In the genomic region with DNA sequence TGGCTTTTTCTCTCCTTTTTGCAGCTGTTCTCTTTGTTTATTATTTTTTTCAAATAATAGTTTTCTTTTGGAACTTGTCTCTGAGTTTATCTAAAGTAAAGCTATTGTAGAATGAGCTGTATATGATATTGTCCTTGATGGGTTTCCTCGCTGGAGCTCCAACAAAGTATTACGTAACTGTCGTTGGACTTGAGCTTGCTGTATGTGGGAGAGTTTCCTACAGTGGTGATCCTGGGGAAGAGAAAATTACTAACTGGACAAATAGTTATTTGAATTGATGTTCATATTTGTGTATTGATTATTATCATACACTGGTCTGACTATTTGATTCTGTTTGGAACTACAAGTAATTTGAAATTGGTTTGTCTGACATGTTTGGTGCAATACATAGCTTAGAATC, we compare ENCODE assay signal across 9 mouse cellular contexts. TPM values are rescaled to one million over a fixed set of nuclear protein-coding genes. Genes with fewer than 3 reads are reported as not detected.
A peak's percentile ranks its signal among the peaks of the same experiment; 100 is the strongest.
DNase-seq lines count a peak whose midpoint lies in the region; ATAC-seq and TF ChIP-seq lines count a peak whose summit lies in the region.
"Had no signal": no experiment of that assay in that cellular context is flagged by ENCODE, and none has a peak within 500 bp of the region (broad histone marks: within the 10 kb centered on the region; RNA-seq: fewer than 3 reads in every experiment).

No protein-coding gene starts in this region.

- H3K4me2 ChIP-seq in lung, postnatal 0 days (replicated peaks; ENCODE audit: low read depth, low read length): peak overlapping the region; percentile 79
- peak overlapping the region; percentile 81 for H3K4me2 ChIP-seq in forebrain, embryonic 11.5 days (ENCODE audit: low read depth, low read length, severe bottlenecking)
- peak overlapping the region; percentile 79 for H3K4me2 ChIP-seq in limb, embryonic 13.5 days (replicated peaks)
- peak overlapping the region; percentile 61 for H3K4me2 ChIP-seq in stomach, embryonic 15.5 days

- H3K36me3 ChIP-seq in lung, postnatal 0 days (ENCODE audit: insufficient read depth, low read length): no peaks in the 10 kb centered on the region
- no peaks in the 10 kb centered on the region; the same call in 1 of the 2 replicates for H3K36me3 ChIP-seq in forebrain, embryonic 11.5 days (ENCODE audit: control insufficient read depth, insufficient read depth, low read length)
- H3K36me3 ChIP-seq in limb, embryonic 13.5 days: peaks cover 13% of the 10 kb centered on the region
- H3K36me3 ChIP-seq in stomach, embryonic 15.5 days: peaks cover 5% of the 10 kb centered on the region; the same call in 1 of the 2 replicates

- H3K4me1 ChIP-seq in lung, postnatal 0 days (ENCODE audit: insufficient read depth, low read depth, low read length): peaks cover 11% of the 10 kb centered on the region; the same call in 1 of the 2 replicates
- H3K4me1 ChIP-seq in forebrain, embryonic 11.5 days (replicated peaks; ENCODE audit: control insufficient read depth, insufficient read depth, low read length): peaks cover 9% of the 10 kb centered on the region; the same call in 1 of the 2 replicates
- peaks cover 50% of the 10 kb centered on the region for H3K4me1 ChIP-seq in limb, embryonic 13.5 days
- peaks cover 16% of the 10 kb centered on the region for H3K4me1 ChIP-seq in stomach, embryonic 15.5 days

- H3K9me3 ChIP-seq in lung, postnatal 0 days (ENCODE audit: low read length): no peaks in the 10 kb centered on the region
- no peaks in the 10 kb centered on the region for H3K9me3 ChIP-seq in forebrain, embryonic 11.5 days (ENCODE audit: control insufficient read depth, low read length)
- H3K9me3 ChIP-seq in limb, embryonic 13.5 days: no peaks in the 10 kb centered on the region
- H3K9me3 ChIP-seq in stomach, embryonic 15.5 days: no peaks in the 10 kb centered on the region

- no peak for TF ChIP-seq EP300 in lung, postnatal 0 days (IDR thresholded peaks at IDR 0.05)

- no peak for TF ChIP-seq CTCF in lung, postnatal 0 days (IDR thresholded peaks at IDR 0.05)

- no peaks in the 10 kb centered on the region for H3K27me3 ChIP-seq in lung, postnatal 0 days (replicated peaks; ENCODE audit: insufficient read depth, low read length)
- no peaks in the 10 kb centered on the region for H3K27me3 ChIP-seq in forebrain, embryonic 11.5 days (ENCODE audit: control insufficient read depth, insufficient read depth, low read length)
- H3K27me3 ChIP-seq in limb, embryonic 13.5 days: no peaks in the 10 kb centered on the region
- no peaks in the 10 kb centered on the region for H3K27me3 ChIP-seq in stomach, embryonic 15.5 days (replicated peaks)

- H3K9ac ChIP-seq in lung, postnatal 0 days (replicated peaks; ENCODE audit: low read depth): 0 out of 2 replicates have a peak overlapping the region, but pooled peaks have one; percentile 76
- peak overlapping the region; percentile 96 for H3K9ac ChIP-seq in forebrain, embryonic 11.5 days (ENCODE audit: low read length)
- peak overlapping the region; percentile 97 for H3K9ac ChIP-seq in limb, embryonic 13.5 days
- peak overlapping the region; percentile 72; the same call in 1 of the 2 replicates for H3K9ac ChIP-seq in stomach, embryonic 15.5 days

- WGBS in lung, postnatal 0 days: 2% methylated on average over 3 of the region's 3 CpGs
- 54% methylated on average over 3 of the region's 3 CpGs for WGBS in forebrain, embryonic 11.5 days
- 18% methylated on average over 3 of the region's 3 CpGs for WGBS in limb, embryonic 13.5 days
- 3% methylated on average over 3 of the region's 3 CpGs for WGBS in stomach, embryonic 15.5 days

- DNase-seq in lung, postnatal 0 days (ENCODE audit: low spot score): peak; percentile 66
- DNase-seq in lung, postnatal 14 days: no peak
- no peak for DNase-seq in forebrain, embryonic 11.5 days (ENCODE audit: low spot score)
- no peak for DNase-seq in embryo, embryonic 10 days (ENCODE audit: low spot score)
- no peak for DNase-seq in spleen, postnatal 10 days (ENCODE audit: low spot score in 2 of 2)
- no peak for DNase-seq in gastrocnemius, postnatal 4 days (ENCODE audit: low spot score in 2 of 2)
- DNase-seq: thymus, adult 2 months had no signal

- no peak for ATAC-seq in lung, postnatal 0 days
- no peak for ATAC-seq in forebrain, embryonic 11.5 days (replicated peaks; ENCODE audit: low FRiP score)
- ATAC-seq in limb, embryonic 13.5 days (ENCODE audit: low FRiP score, low read depth): no peak
- no peak for ATAC-seq in stomach, embryonic 15.5 days (ENCODE audit: insufficient read depth, low FRiP score, low read depth)

- peak overlapping the region; percentile 91 for H3K4me3 ChIP-seq in lung, postnatal 0 days (ENCODE audit: low read depth, low read length)
- peak overlapping the region; percentile 93 for H3K4me3 ChIP-seq in forebrain, embryonic 11.5 days (ENCODE audit: low read depth, low read length)
- peak overlapping the region; percentile 97 for H3K4me3 ChIP-seq in limb, embryonic 13.5 days
- H3K4me3 ChIP-seq in stomach, embryonic 15.5 days (replicated peaks): peak overlapping the region; percentile 92

- H3K27ac ChIP-seq in lung, postnatal 0 days (ENCODE audit: low read length): no peak overlapping the region
- H3K27ac ChIP-seq in forebrain, embryonic 11.5 days (ENCODE audit: low read depth, low read length): no peak overlapping the region
- H3K27ac ChIP-seq in limb, embryonic 13.5 days: no peak overlapping the region
- H3K27ac ChIP-seq in stomach, embryonic 15.5 days: no peak overlapping the region

RNA-seq across cellular contexts. Expression of a gene that starts 1.8 kb away (rescaled TPM):
- polyA plus RNA-seq in lung, postnatal 0 days (2015; fragmentation: Nextera tagmentation; extraction: Ambion mirVana): 11.3 and 13.2 TPM in 2 replicates
- 33.5 and 34.6 TPM in 2 replicates for polyA plus RNA-seq in forebrain, embryonic 11.5 days (2014; fragmentation: Nextera tagmentation; extraction: Ambion mirVana)
- 27.6 and 28.0 TPM in 2 replicates for polyA plus RNA-seq in limb, embryonic 13.5 days (2015; fragmentation: Nextera tagmentation; extraction: Ambion mirVana)
- polyA plus RNA-seq in stomach, embryonic 15.5 days (2015; fragmentation: Nextera tagmentation; extraction: Ambion mirVana): 19.7 and 20.4 TPM in 2 replicates
- total RNA-seq in gastrocnemius, postnatal 4 days (2021): 10 to 100 TPM; 60.3 to 62.5 TPM

RNA-seq across cellular contexts. Expression of a gene that starts 14.6 kb away (rescaled TPM):
- 0.67 and 0.71 TPM in 2 replicates for polyA plus RNA-seq in lung, postnatal 0 days (2015; fragmentation: Nextera tagmentation; extraction: Ambion mirVana)
- polyA plus RNA-seq in forebrain, embryonic 11.5 days (2014; fragmentation: Nextera tagmentation; extraction: Ambion mirVana): 9.8 and 10.2 TPM in 2 replicates
- 3.2 and 3.3 TPM in 2 replicates for polyA plus RNA-seq in limb, embryonic 13.5 days (2015; fragmentation: Nextera tagmentation; extraction: Ambion mirVana)
- polyA plus RNA-seq in stomach, embryonic 15.5 days (2015; fragmentation: Nextera tagmentation; extraction: Ambion mirVana): 2.8 and 3.1 TPM in 2 replicates
- total RNA-seq in gastrocnemius, postnatal 4 days (2021): 1 to 10 TPM; 1.1 to 3.0 TPM

RNA-seq across cellular contexts. Expression of a gene that starts 27.0 kb away (rescaled TPM):
- 33.4 and 37.2 TPM in 2 replicates for polyA plus RNA-seq in lung, postnatal 0 days (2015; fragmentation: Nextera tagmentation; extraction: Ambion mirVana)
- polyA plus RNA-seq in forebrain, embryonic 11.5 days (2014; fragmentation: Nextera tagmentation; extraction: Ambion mirVana): 37.5 and 40.9 TPM in 2 replicates
- polyA plus RNA-seq in limb, embryonic 13.5 days (2015; fragmentation: Nextera tagmentation; extraction: Ambion mirVana): 57.0 and 57.7 TPM in 2 replicates
- 39.0 and 42.0 TPM in 2 replicates for polyA plus RNA-seq in stomach, embryonic 15.5 days (2015; fragmentation: Nextera tagmentation; extraction: Ambion mirVana)
- 10 to 100 TPM; 16.7 to 20.8 TPM for total RNA-seq in gastrocnemius, postnatal 4 days (2021)

RNA-seq across cellular contexts. Expression of a gene that starts 30.4 kb away (rescaled TPM):
- polyA plus RNA-seq in lung, postnatal 0 days (2015; fragmentation: Nextera tagmentation; extraction: Ambion mirVana): 64.2 and 64.6 TPM in 2 replicates
- 61.3 and 65.5 TPM in 2 replicates for polyA plus RNA-seq in forebrain, embryonic 11.5 days (2014; fragmentation: Nextera tagmentation; extraction: Ambion mirVana)
- polyA plus RNA-seq in limb, embryonic 13.5 days (2015; fragmentation: Nextera tagmentation; extraction: Ambion mirVana): 59.1 and 63.6 TPM in 2 replicates
- polyA plus RNA-seq in stomach, embryonic 15.5 days (2015; fragmentation: Nextera tagmentation; extraction: Ambion mirVana): 53.9 and 64.0 TPM in 2 replicates
- total RNA-seq in gastrocnemius, postnatal 4 days (2021): 100 to 1,000 TPM in 1 of 2 experiments, 10 to 100 TPM in 1; 92.7 to 105 TPM

RNA-seq across cellular contexts. Expression of a gene that starts 49.9 kb away (rescaled TPM):
- 0.12 and 0.15 TPM in 2 replicates for polyA plus RNA-seq in lung, postnatal 0 days (2015; fragmentation: Nextera tagmentation; extraction: Ambion mirVana)
- not detected in 2 replicates for polyA plus RNA-seq in forebrain, embryonic 11.5 days (2014; fragmentation: Nextera tagmentation; extraction: Ambion mirVana)
- polyA plus RNA-seq in limb, embryonic 13.5 days (2015; fragmentation: Nextera tagmentation; extraction: Ambion mirVana): 0.05 TPM in 1 of 2 replicates, not detected in the other
- 0.12 and 0.15 TPM in 2 replicates for polyA plus RNA-seq in stomach, embryonic 15.5 days (2015; fragmentation: Nextera tagmentation; extraction: Ambion mirVana)
- 1 to 10 TPM in 1 of 2 experiments, under 1 TPM in 1; 0.88 to 1.1 TPM for total RNA-seq in gastrocnemius, postnatal 4 days (2021)
